Mouse (Mus musculus) splenic B cell, adult 2 months (primary cell): ENCODE data around the gene Adgrg5.

Experiments
- DNase-seq: peaks from one replicate; pipeline ENCODE4 v3.0.0-alpha.2; 2011; ENCODE audit warnings: low read depth, low spot score
- H3K27me3 ChIP-seq: 2 replicates; pipeline ENCODE4 v1.6.1; 2012; ENCODE audit warnings: mild to moderate bottlenecking, low read length, moderate library complexity, mixed read lengths; ENCODE audit not compliant: control insufficient read depth, poor library complexity, insufficient read depth, severe bottlenecking
- H3K36me3 ChIP-seq: 2 replicates; pipeline ENCODE4 v1.6.1; 2012; ENCODE audit warnings: mild to moderate bottlenecking, low read length, moderate library complexity, mixed read lengths; ENCODE audit not compliant: control insufficient read depth, poor library complexity, insufficient read depth, severe bottlenecking

The Adgrg5 gene

GRCm38 (mm10) chr8:94987553-94987952 lies 64.1 kb downstream of the Adgrg5 start:
- DNase-seq, result no peak
- Histone ChIP-seq H3K27me3 (no peaks in the 10 kb centered on the region), H3K36me3 (no peaks in the 10 kb centered on the region)

- Histone ChIP-seq H3K36me3 (no peaks in the 10 kb centered on the region), H3K27me3 (no peaks in the 10 kb centered on the region)
- DNase-seq, result peak; percentile 51
These were observed 65.1 kb downstream of the Adgrg5 start for GRCm38 (mm10) chr8:94988619-94989018.

GRCm38 (mm10) chr8:94989711-94990110 lies 66.2 kb downstream of the Adgrg5 start:
- H3K36me3 ChIP-seq, result no peaks in the 10 kb centered on the region
- no peaks in the 10 kb centered on the region for H3K27me3 ChIP-seq
- no peak for DNase-seq

GRCm38 (mm10) chr8:94990598-94991453 lies 67.3 kb downstream of the Adgrg5 start:
- H3K27me3 ChIP-seq, result no peaks in the 10 kb centered on the region
- peak; percentile 42 for DNase-seq
- H3K36me3 ChIP-seq, result no peaks in the 10 kb centered on the region

GRCm38 (mm10) chr8:94991454-94991994 lies 68.0 kb downstream of the Adgrg5 start:
- Histone ChIP-seq H3K27me3 (no peaks in the 10 kb centered on the region), H3K36me3 (no peaks in the 10 kb centered on the region)
- DNase-seq, result no peak

- Histone ChIP-seq H3K27me3 (no peaks in the 10 kb centered on the region), H3K36me3 (no peaks in the 10 kb centered on the region)
- DNase-seq, result no peak
These were observed 68.5 kb downstream of the Adgrg5 start for GRCm38 (mm10) chr8:94992010-94992409.

- DNase-seq, result no peak
- Histone ChIP-seq H3K36me3 (no peaks in the 10 kb centered on the region), H3K27me3 (no peaks in the 10 kb centered on the region)
These were observed 69.0 kb downstream of the Adgrg5 start for GRCm38 (mm10) chr8:94992534-94992933.
